Comparison of ENCODE assay signal across 8 mouse cellular contexts in genomic region chr14:19752276-19752675, GRCm38 (mm10). TPM values are rescaled to one million over a fixed set of nuclear protein-coding genes. Genes with fewer than 3 reads are reported as not detected.
DNase-seq lines count a peak whose midpoint lies in the region; ATAC-seq and TF ChIP-seq lines count a peak whose summit lies in the region.

No protein-coding gene starts in this region.

- H3K36me3 ChIP-seq in testis, adult 2 months (ENCODE audit: control insufficient read depth, insufficient read depth, low read length) = no peaks in the 10 kb centered on the region
- H3K36me3 ChIP-seq in heart, embryonic 16.5 days (ENCODE audit: control insufficient read depth, insufficient read depth) = 0 out of 2 replicates have a peak, but pooled peaks cover 7% of the 10 kb centered on the region
- 0 out of 2 replicates have a peak, but pooled peaks cover 1% of the 10 kb centered on the region for H3K36me3 ChIP-seq in liver, embryonic 12.5 days

- no peak for DNase-seq in testis, postnatal 10 days (ENCODE audit: low spot score)
- no peak for DNase-seq in urinary bladder, adult 18-20 months (ENCODE audit: low spot score in 2 of 2)
- DNase-seq in left cerebral cortex, postnatal 4 days = no peak
- DNase-seq in cerebellum, adult 11-12 months = no peak
- DNase-seq in lung, postnatal 25 days (ENCODE audit: low spot score) = no peak

- H3K4me3 ChIP-seq in testis, adult 2 months (ENCODE audit: control insufficient read depth, low read depth, low read length) = peak overlapping the region; percentile 81
- H3K4me3 ChIP-seq in heart, embryonic 16.5 days (ENCODE audit: low read length) = peak overlapping the region; percentile 70
- H3K4me3 ChIP-seq in liver, embryonic 12.5 days = peak overlapping the region; percentile 57

- ATAC-seq in heart, embryonic 16.5 days (replicated peaks; ENCODE audit: extremely low read depth, insufficient read depth, low FRiP score) = 0 out of 2 replicates have a peak, but pooled peaks have one; percentile 7
- no peak for ATAC-seq in liver, embryonic 12.5 days

- no peak for TF ChIP-seq CTCF in testis, adult 2 months (IDR thresholded peaks at IDR 0.05; ENCODE audit: control insufficient read depth, insufficient read depth, insufficient replicate concordance, low read depth, low read length)

- H3K27me3 ChIP-seq in testis, adult 2 months (ENCODE audit: control insufficient read depth, insufficient read depth, low read length) = no peaks in the 10 kb centered on the region
- H3K27me3 ChIP-seq in heart, embryonic 16.5 days (ENCODE audit: control insufficient read depth, insufficient read depth, low read length) = no peaks in the 10 kb centered on the region
- H3K27me3 ChIP-seq in liver, embryonic 12.5 days (replicated peaks) = peaks cover 40% of the 10 kb centered on the region

- TF ChIP-seq POLR2A in testis, adult 2 months (IDR thresholded peaks at IDR 0.05; ENCODE audit: control insufficient read depth, low read depth, low read length) = no peak

- H3K4me1 ChIP-seq in testis, adult 2 months (ENCODE audit: control insufficient read depth, insufficient read depth, low read length) = peaks cover 23% of the 10 kb centered on the region
- peaks cover 17% of the 10 kb centered on the region for H3K4me1 ChIP-seq in heart, embryonic 16.5 days (ENCODE audit: control insufficient read depth, insufficient read depth, low read length)
- peaks cover 22% of the 10 kb centered on the region for H3K4me1 ChIP-seq in liver, embryonic 12.5 days

- intact Hi-C loops in left cerebral cortex, postnatal 4 days (cut with DNase I) = no loop called here

- peak overlapping the region; percentile 80 for H3K9ac ChIP-seq in heart, embryonic 16.5 days (ENCODE audit: low read length)
- H3K9ac ChIP-seq in liver, embryonic 12.5 days = peak overlapping the region; percentile 6; the same call in 1 of the 2 replicates

- WGBS in heart, embryonic 16.5 days = 3% methylated on average over 21 of the region's 21 CpGs
- 13% methylated on average over 21 of the region's 21 CpGs for WGBS in liver, embryonic 12.5 days (ENCODE audit: insufficient replicate concordance)

- H3K27ac ChIP-seq in testis, adult 2 months (ENCODE audit: control insufficient read depth, insufficient read depth, low read depth, low read length) = no peak overlapping the region
- H3K27ac ChIP-seq in heart, embryonic 16.5 days (ENCODE audit: low read length) = peak overlapping the region; percentile 81; the same call in 1 of the 2 replicates
- H3K27ac ChIP-seq in liver, embryonic 12.5 days = no peak overlapping the region

- no peaks in the 10 kb centered on the region for H3K9me3 ChIP-seq in heart, embryonic 16.5 days (replicated peaks; ENCODE audit: control insufficient read depth, low read length)
- H3K9me3 ChIP-seq in liver, embryonic 12.5 days (replicated peaks) = no peaks in the 10 kb centered on the region

- peak overlapping the region; percentile 72 for H3K4me2 ChIP-seq in heart, embryonic 16.5 days (ENCODE audit: low read depth, low read length)
- peak overlapping the region; percentile 82 for H3K4me2 ChIP-seq in liver, embryonic 12.5 days

RNA-seq across cellular contexts. Expression of gene Nid2, which starts 1.2 kb away (rescaled TPM):
- 5.7 and 7.0 TPM in 2 replicates for polyA plus RNA-seq in testis, adult 2 months (2012; rRNA removed)
- polyA plus RNA-seq in heart, embryonic 16.5 days (2015; fragmentation: Nextera tagmentation; extraction: Ambion mirVana) = 89.5 and 108 TPM in 2 replicates
- polyA plus RNA-seq in liver, embryonic 12.5 days (2016; fragmentation: Nextera tagmentation; extraction: Ambion mirVana) = 24.1 and 24.2 TPM in 2 replicates
- 10 to 100 TPM; 22.7 to 24.8 TPM for total RNA-seq in left cerebral cortex, postnatal 4 days (2021)
